Mouse (Mus musculus) kidney, postnatal 0 days (tissue): ENCODE results near the gene Gstm5. TPM values are rescaled to one million over a fixed set of nuclear protein-coding genes. Genes with fewer than 3 reads are reported as not detected.

ENCODE experiments used
- ATAC-seq: fragments of 200-750 bp; cut with Nextera tagmentation; replicated peaks from 2 replicates; pipeline ENCODE4 v1.8.0; 2017; ENCODE audit warnings: low read depth, moderate number of reproducible peaks, moderate TSS enrichment, moderate library complexity; ENCODE audit not compliant: low FRiP score
- DNase-seq: peaks from one replicate; pipeline ENCODE4 v3.0.0-alpha.2; 2016; ENCODE audit warnings: low spot score
- H3K27ac ChIP-seq: fragments of 300-500 bp; sonication (generic); 2 replicates; pipeline ENCODE4 v1.5.1; 2014; ENCODE audit warnings: mild to moderate bottlenecking
- H3K27me3 ChIP-seq: fragments of 300-500 bp; sonication (generic); 2 replicates; pipeline ENCODE4 v1.6.1; 2014; ENCODE audit warnings: low read length, mixed read lengths; ENCODE audit not compliant: insufficient read depth
- H3K36me3 ChIP-seq: fragments of 300-500 bp; sonication (generic); 2 replicates; pipeline ENCODE4 v1.6.1; 2014; ENCODE audit warnings: low read length, mixed read lengths; ENCODE audit not compliant: insufficient read depth
- H3K4me1 ChIP-seq: fragments of 300-500 bp; sonication (generic); replicated peaks from 2 replicates; pipeline ENCODE4 v1.6.1; 2014; ENCODE audit warnings: antibody characterized with exemption, low read length, mixed read lengths; ENCODE audit not compliant: insufficient read depth
- H3K4me2 ChIP-seq: fragments of 300-500 bp; sonication (generic); 2 replicates; pipeline ENCODE4 v1.6.1; 2014; ENCODE audit warnings: mild to moderate bottlenecking, low read length, moderate library complexity, mixed read lengths
- H3K4me3 ChIP-seq: fragments of 300-500 bp; sonication (generic); replicated peaks from 2 replicates; pipeline ENCODE4 v1.5.1; 2014; ENCODE audit warnings: low read depth, low read length
- H3K9ac ChIP-seq: fragments of 300-500 bp; sonication (generic); 2 replicates; pipeline ENCODE4 v1.6.1; 2014; ENCODE audit warnings: low read depth, low read length
- H3K9me3 ChIP-seq: fragments of 300-500 bp; sonication (generic); replicated peaks from 2 replicates; pipeline ENCODE4 v1.6.1; 2016; ENCODE audit warnings: low read length, inconsistent platforms, mixed read lengths
- CTCF ChIP-seq: IDR thresholded peaks from 2 replicates; pipeline ENCODE4 v1.5.1; 2016; ENCODE audit warnings: antibody characterized with exemption, low read depth, mild to moderate bottlenecking, moderate library complexity
- WGBS: fragments of 180-500 bp; shearing (Covaris S2); extraction: QIAGEN DNeasy Blood & Tissue Kit; methylation state at CpG from one replicate; pipeline ENCODE4 v1.1.7; 2014; 5-methylcytosine and 5-hydroxymethylcytosine counted together
- polyA plus RNA-seq: library from polyadenylated mRNA; unstranded; fragments of >200 nt; fragmentation: Nextera tagmentation; extraction: Ambion mirVana; gene quantifications from 2 replicates; pipeline ENCODE4 v1.2.1, GENCODE M21; 2015

Gstm5 gene
- polyA plus RNA-seq, 1 experiment from 2014 or later, result 258 TPM

- peak; percentile 67 for ATAC-seq
- Histone ChIP-seq H3K9me3 (no peaks in the 10 kb centered on the region), H3K27me3 (no peaks in the 10 kb centered on the region), H3K4me3 (no peak overlapping the region), H3K9ac (no peak overlapping the region), H3K27ac (no peak overlapping the region), H3K36me3 (no peaks in the 10 kb centered on the region), H3K4me2 (no peak overlapping the region), H3K4me1 (0 out of 2 replicates have a peak, but pooled peaks cover 8% of the 10 kb centered on the region)
- peak; percentile 69 for DNase-seq
- TF ChIP-seq CTCF, result peak; percentile 83
- WGBS, result 47% methylated on average over 3 of the region's 3 CpGs
Observed at GRCm38 (mm10) chr3:107939403-107939802, 43.8 kb downstream of the Gstm5 start.

GRCm38 (mm10) chr3:107939830-107940229, 44.2 kb downstream of the Gstm5 start:
- DNase-seq, result no peak
- Histone ChIP-seq H3K4me1 (0 out of 2 replicates have a peak, but pooled peaks cover 8% of the 10 kb centered on the region), H3K9ac (no peak overlapping the region), H3K9me3 (no peaks in the 10 kb centered on the region), H3K27me3 (no peaks in the 10 kb centered on the region), H3K36me3 (no peaks in the 10 kb centered on the region), H3K4me3 (no peak overlapping the region), H3K4me2 (no peak overlapping the region), H3K27ac (no peak overlapping the region)
- TF ChIP-seq CTCF, result no peak
- ATAC-seq, result no peak
- WGBS, result 84% methylated on average over 4 of the region's 4 CpGs

- Histone ChIP-seq H3K27ac (no peak overlapping the region), H3K4me2 (no peak overlapping the region), H3K4me1 (0 out of 2 replicates have a peak, but pooled peaks cover 8% of the 10 kb centered on the region), H3K36me3 (no peaks in the 10 kb centered on the region), H3K9me3 (no peaks in the 10 kb centered on the region), H3K4me3 (no peak overlapping the region), H3K9ac (no peak overlapping the region), H3K27me3 (no peaks in the 10 kb centered on the region)
- 70% methylated on average over 7 of the region's 7 CpGs for WGBS
- TF ChIP-seq CTCF, result no peak
- ATAC-seq (no peak), DNase-seq (peak; percentile 45)
Observed at GRCm38 (mm10) chr3:107940524-107940923, 44.9 kb downstream of the Gstm5 start.

GRCm38 (mm10) chr3:107941261-107941660, 45.6 kb downstream of the Gstm5 start:
- H3K27ac ChIP-seq, result no peak overlapping the region
- 0 out of 2 replicates have a peak, but pooled peaks cover 8% of the 10 kb centered on the region for H3K4me1 ChIP-seq
- H3K9ac ChIP-seq, result no peak overlapping the region
- H3K9me3 ChIP-seq, result no peaks in the 10 kb centered on the region
- DNase-seq (no peak), ATAC-seq (no peak)
- no peaks in the 10 kb centered on the region for H3K27me3 ChIP-seq
- no peak overlapping the region for H3K4me3 ChIP-seq
- WGBS, result 85% methylated on average over 4 of the region's 4 CpGs
- TF ChIP-seq CTCF, result no peak
- no peaks in the 10 kb centered on the region for H3K36me3 ChIP-seq
- no peak overlapping the region for H3K4me2 ChIP-seq

GRCm38 (mm10) chr3:107943239-107943990, 47.8 kb downstream of the Gstm5 start, which contains the start of gene Gstm6:
Gene Gstm6, minus strand, starts transcription at chr3:107943749.
- 18% methylated on average over 20 of the region's 20 CpGs for WGBS
- peak within 1 kb of the TSS; percentile 21; the same call in 1 of the 2 replicates for H3K4me3 ChIP-seq
- TF ChIP-seq CTCF, result peak; percentile 79

GRCm38 (mm10) chr3:107945729-107946128, 50.1 kb downstream of the Gstm5 start:
- no peaks in the 10 kb centered on the region for H3K9me3 ChIP-seq
- no peak overlapping the region for H3K27ac ChIP-seq
- TF ChIP-seq CTCF, result peak; percentile 29; the same call in 1 of the 2 replicates
- no peak overlapping the region for H3K9ac ChIP-seq
- H3K4me1 ChIP-seq, result 0 out of 2 replicates have a peak, but pooled peaks cover 4% of the 10 kb centered on the region
- 65% methylated on average over 4 of the region's 4 CpGs for WGBS
- ATAC-seq (no peak), DNase-seq (no peak)
- H3K36me3 ChIP-seq, result no peaks in the 10 kb centered on the region
- H3K4me3 ChIP-seq, result no peak overlapping the region
- no peak overlapping the region for H3K4me2 ChIP-seq
- H3K27me3 ChIP-seq, result no peaks in the 10 kb centered on the region

More at GRCm38 (mm10) chr3:107943239-107943990, 47.8 kb downstream of the Gstm5 start, which contains the start of gene Gstm6:
- ATAC-seq (peak; percentile 79), DNase-seq (peak; percentile 79)
- Histone ChIP-seq H3K4me2 (peak within 1 kb of the TSS; percentile 54), H3K27me3 (no peaks in the 10 kb centered on the region), H3K9me3 (no peaks in the 10 kb centered on the region), H3K9ac (peak within 1 kb of the TSS; percentile 42; the same call in 1 of the 2 replicates), H3K27ac (no peak within 1 kb of the TSS), H3K4me1 (0 out of 2 replicates have a peak, but pooled peaks cover 8% of the 10 kb centered on the region), H3K36me3 (no peaks in the 10 kb centered on the region)

Other genes starting within 250 kb of the Gstm5 start
- 79.2 and 81.5 TPM in 2 replicates for gene Ahcyl1, start 199.3 kb upstream of the Gstm5 start, polyA plus RNA-seq
- gene Csf1, start 135.4 kb upstream of the Gstm5 start, polyA plus RNA-seq, result 7.8 and 8.7 TPM in 2 replicates
- gene Eps8l3, start 18.6 kb upstream of the Gstm5 start, polyA plus RNA-seq, result 0.13 TPM in 1 of 2 replicates, not detected in the other
- 17.7 and 18.3 TPM in 2 replicates for gene Gstm7, start 36.0 kb downstream of the Gstm5 start, polyA plus RNA-seq
- 8.5 and 8.8 TPM in 2 replicates for gene Gstm6, start 47.9 kb downstream of the Gstm5 start, polyA plus RNA-seq
- 0.14 and 0.17 TPM in 2 replicates for gene Gstm3, start 73.5 kb downstream of the Gstm5 start, polyA plus RNA-seq
- 148 and 155 TPM in 2 replicates for gene Gstm2, start 90.6 kb downstream of the Gstm5 start, polyA plus RNA-seq
- gene Gstm1, start 122.2 kb downstream of the Gstm5 start, polyA plus RNA-seq, result 177 and 224 TPM in 2 replicates
- gene Gstm4, start 149.1 kb downstream of the Gstm5 start, polyA plus RNA-seq, result 21.8 and 22.1 TPM in 2 replicates
- gene Ampd2, start 190.8 kb downstream of the Gstm5 start, polyA plus RNA-seq, result 35.8 and 38.2 TPM in 2 replicates
- gene Gnat2, start 197.0 kb downstream of the Gstm5 start, polyA plus RNA-seq, result 1.0 and 1.2 TPM in 2 replicates